Mouse (Mus musculus) urinary bladder, postnatal 4 days (tissue): Measurements from ENCODE around the gene Ninj1.

Source experiments
- DNase-seq, 2 experiments: peaks; one replicate each; pipeline ENCODE4 v3.0.0; 2021 to 2022; ENCODE audit warnings: low spot score in 2 of 2

Ninj1 gene

DNA sequence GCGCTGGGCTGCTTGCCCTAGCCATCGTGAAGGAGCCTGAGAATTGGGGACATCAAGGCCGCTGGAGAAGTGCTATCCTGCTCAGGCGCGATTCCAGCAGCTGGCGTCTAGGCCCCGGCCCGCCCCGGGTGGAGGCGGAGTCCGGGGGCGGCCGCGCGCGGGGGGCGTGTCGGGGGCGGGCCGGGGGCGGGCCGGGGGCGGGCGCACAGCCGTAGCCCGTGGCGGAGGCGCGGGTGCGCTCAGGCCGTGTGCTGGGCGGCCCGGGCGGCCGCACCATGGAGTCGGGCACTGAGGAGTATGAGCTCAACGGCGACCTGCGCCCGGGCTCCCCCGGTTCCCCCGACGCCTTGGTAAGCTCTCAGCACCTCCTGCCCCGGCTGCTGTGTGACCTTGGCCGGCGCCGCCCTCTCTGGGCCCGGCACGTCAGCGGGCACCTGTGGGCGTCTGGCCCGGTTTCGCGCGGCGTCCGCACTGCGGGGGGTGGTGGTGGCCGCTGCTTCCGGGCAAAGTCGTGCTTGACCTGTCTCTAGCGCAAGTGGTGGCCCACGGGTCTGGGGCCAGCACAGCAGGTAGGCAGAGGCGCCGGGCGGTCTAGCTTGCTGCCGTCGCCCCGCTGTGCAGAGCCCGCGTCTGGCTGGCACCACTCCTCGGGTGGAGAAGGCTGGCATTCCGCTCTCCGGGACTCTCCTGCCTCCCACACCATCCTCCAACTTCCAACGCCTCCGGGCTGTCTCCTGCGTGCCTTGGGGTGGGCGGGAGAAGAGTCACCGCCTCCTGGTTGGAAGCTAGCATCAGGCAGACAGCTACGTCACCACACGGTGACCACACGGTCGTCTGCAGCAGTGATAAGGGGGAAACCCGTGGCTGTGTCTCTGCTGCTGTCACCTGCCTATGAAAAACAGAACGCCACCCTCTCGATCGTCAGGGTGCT lies at the start of gene Ninj1:
Ninj1 (plus strand) TSS at position 198 of the 931 bp plus-strand sequence.
- peak; percentile 81 to 83 for DNase-seq

DNA sequence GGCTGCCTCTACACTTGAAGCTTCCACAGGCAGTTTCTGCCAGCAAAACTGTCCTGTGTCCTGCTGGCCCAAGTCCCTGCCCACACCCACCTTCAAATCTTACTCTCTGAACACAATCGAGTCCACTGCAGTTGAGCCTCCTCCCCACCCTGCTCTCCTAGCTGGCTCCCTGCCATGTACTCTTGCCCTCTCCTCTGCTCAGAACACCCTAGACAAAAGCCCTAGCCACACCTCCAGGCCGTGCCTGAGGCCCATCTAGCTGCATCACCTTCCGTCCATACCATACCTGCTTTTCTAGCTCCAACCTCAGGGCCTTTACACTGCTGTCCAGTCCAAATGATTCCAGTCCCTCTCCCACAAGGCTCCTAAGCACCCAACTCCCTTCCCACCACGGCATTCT lies 46.7 kb upstream of the Ninj1 start:
- DNase-seq: no peak

DNA sequence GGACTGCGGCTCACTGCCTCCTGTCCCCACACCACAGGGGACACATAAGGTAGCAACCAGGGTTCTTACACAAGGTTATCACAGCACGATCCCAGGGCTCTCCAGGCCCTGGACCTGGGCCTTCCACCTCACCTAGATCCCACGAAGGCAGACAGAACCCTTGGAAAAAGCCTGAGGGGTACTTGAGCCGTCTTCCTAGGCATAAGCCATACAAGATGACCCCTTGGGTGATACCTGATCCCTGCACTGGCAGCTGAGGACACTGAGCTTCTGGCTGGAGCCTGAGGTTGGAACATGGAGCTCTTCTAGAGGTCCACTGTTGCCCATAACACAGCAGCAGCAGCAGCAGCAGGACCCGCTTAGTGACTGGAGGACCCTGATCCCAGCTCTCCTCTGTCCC lies 44.9 kb upstream of the Ninj1 start:
- no peak for DNase-seq

DNA sequence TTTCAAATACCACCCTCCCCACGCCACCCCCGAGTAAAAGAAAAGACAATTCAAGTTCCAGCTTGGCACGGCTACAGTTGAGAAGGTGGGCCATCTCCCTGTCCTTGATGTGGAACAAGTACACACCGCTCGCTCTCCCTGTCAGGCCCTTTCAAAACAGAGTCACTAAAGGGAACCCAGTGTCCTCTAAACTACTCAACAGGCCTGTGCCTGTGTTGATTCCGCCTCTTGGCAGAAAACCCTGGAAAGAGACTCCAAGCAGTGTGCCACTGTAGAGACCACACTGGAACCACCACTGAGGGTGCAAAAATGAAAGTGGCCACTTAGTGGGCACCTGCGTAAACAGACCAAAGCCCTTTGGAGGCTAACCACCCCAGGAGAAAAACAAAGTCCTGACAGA lies 44.0 kb upstream of the Ninj1 start:
- DNase-seq: no peak

DNA sequence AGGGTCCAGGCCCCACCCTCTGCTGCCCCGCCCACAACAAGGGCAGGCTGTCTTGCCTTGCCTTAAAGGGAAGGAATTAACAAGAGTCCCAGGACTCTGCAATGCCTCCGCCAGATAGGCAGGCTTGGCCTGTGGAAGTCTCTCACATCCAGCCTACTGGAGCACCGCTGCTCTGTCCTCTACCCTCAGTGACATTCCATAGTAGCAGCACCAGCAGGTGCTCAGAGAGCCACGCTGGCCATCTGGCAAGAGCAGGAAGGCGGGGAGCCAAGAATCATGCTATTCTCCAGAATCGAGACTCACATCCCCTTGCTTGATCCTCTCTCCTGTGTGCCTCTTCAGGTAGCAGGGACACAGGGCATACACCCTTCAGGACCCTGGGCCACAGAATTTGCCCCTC lies 42.8 kb upstream of the Ninj1 start:
- no peak for DNase-seq

DNA sequence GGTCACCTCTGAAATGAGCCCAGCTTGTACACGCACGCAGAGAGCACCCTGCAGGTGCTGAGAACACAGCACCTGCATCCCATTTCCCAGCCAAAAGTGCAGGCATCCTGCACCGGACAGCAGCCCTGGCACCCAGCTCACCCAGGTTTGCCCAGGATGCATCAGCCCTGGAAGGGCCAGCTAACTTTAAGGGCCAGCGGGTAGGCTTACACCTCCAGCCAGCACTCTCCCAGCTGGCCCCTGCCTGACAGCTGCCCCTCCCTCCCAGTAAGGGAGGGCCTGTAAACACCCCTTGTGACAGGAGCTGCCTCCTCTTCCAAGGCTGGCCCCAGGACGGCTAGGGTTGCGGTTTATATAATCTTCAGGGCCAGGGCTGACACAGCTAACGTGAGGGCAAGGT lies 41.9 kb upstream of the Ninj1 start:
- no peak for DNase-seq

DNA sequence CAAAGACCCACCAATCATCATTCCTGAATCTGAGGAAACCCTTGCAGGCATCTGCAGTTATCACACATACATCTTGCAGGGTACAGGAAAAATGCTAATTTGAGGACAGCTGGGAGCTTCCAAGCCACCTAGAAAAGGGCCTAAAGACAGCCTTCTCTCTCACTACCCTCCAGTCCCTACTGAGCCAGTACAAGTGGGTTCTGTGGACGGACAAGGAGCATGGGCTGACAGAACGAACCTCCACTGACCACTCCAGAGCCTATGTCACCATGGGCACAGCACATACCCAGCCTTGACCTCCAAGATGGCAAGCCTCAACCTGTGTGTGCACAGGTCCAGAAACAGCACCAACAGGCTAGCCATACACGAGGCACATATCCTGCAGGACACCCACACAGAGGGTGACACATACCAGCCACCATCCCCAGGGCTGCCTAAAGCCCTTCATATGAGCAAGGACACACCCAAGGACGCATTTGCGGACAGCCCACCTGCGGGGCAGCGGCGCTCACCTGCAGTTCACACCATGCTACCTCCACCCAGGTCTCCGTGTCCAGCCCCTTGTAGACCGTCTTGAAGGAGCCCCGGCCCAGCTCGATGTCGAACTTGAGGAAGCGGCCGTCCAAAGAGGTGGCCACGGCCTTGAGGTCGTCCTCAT lies 41.1 kb upstream of the Ninj1 start:
- no peak for DNase-seq

DNA sequence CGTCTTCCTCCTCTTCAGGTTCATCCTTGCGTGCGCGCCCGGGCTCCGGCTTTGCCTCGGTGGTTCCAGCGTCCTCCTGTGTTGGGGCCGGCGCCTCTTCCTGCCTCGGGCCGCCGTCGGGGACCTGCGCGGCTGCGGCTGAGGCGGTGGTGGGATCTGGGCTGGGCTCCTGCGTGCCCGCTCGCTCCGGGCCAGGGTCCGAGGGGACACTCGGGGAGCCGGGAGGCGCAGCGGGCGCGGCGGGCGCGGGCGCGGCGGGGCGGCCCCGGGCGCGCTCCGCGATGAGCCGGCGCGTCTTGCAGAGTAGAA lies 40.6 kb upstream of the Ninj1 start:
- no peak for DNase-seq

DNA sequence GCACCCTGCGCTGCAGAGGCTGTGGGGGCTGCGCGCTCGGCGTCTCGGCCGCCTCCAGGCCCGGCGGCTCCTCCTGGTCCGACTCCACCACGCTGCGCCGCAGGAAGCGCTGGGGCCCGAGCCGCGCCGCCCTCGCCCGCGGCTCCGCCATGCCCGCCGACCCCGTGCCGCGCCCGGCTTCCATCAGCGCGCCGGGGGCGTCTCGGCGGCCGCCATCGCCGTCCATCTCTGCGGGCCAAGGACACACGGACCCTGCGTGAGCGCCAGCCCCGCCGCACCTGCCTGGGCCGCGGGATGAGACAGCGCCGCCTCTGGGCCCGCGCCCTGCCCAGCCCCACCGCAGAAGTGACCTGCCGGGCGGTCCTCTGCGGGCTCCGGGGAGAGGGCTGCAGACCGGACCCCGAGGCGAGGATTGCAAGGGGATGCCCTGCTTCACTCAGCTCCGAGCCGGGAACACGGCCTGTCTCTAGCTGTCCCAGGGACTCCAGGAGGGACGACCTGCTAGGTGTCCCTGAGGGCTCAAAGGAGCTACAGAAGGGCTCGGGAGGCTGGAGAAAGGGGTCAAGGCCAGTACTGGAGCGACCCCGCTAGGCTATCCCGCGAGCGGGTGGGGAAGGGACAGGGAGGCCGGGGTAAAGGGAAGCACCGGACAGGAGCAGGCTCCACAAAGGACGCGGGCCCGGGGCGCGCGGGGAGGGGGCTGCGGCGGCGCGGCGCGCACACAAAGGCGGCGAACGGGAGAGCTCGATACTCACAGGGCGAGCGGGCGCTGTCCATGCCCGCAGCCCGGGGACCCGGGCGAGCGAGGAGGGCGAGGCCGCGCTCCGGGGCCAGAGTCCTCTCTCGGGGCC lies 40.1 kb upstream of the Ninj1 start:
- peak in 1 of 2 experiments; percentile 27 for DNase-seq

DNA sequence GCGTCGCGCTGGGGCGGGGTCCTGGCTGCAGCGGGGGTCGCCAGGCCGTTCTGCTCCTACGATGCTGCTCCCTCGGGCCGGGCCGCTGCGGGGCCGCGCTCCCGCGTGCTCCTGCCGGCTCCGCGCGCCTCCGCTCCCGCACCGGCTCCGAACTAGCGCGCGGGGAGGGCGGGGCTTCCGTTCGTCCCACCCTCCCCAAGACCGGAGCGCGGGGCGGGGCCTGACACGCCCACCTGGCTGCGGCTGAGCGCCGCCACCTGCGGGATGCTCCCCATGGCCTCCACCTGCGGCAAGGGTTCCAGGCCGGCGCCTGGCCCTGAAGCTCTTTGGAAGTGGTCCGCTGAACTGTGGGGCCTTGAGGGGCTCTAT lies 39.4 kb upstream of the Ninj1 start, which contains the start of gene Wnk2:
Wnk2 (minus strand) TSS at position 157 of the 369 bp plus-strand sequence.
- peak; percentile 48 to 68 for DNase-seq

DNA sequence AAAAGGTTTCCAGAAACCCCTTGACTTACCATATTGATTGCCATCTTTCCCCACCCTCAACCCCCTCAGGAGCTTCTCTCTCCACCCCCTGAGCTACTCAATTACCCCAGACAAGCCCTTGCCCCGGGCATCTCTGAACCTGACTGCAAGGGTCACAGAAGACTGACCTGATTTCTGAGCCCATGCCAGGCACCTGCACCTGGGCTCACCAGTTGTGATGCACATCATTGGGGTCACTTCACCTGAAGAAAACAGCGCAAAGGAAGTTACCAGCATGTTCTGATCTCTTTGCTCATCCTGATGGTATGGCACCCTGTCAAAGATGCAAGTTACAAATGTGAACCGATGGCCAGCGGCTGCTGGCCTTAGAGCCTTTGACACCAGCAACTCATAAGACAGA lies 38.6 kb upstream of the Ninj1 start:
- DNase-seq: no peak

DNA sequence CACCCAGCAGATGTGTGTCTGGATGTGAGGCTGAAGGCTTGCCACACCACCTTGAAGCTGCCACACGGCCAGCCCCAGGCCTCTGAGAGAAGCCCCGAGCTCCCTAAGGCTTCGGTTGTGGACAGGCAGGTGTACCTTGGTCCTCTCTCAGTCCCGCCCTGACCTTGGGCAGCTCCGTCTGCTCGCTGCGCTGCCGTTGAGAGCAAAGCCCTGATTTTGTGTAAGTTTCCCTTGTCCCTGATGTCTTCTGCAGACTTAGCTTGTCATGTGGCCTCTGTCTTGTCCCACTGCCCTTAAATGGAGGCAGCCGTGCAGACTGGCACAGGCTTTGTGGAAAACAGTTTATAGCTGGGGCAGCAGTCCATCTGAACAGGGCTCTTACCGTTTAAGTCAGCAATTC lies 33.3 kb upstream of the Ninj1 start:
- DNase-seq: no peak

DNA sequence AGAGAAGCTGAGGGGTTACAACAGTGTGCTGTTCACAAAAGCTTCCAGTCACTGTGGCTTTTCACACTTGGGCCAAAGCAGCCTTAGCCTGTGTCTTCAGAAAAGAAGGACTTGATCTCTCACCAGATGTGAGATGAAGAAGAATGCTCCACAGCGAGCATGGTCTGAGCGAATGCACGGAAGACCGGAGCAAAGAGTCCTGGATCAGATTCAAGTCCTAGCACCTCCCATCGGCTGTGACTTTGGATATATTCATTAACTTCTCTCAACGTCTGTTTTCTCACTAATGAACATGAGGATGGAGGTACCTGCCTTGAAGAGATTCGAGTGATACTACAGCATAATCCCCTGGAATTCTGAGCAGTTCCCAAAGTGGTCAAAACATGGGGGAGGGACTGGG lies 32.7 kb upstream of the Ninj1 start:
- DNase-seq: no peak

DNA sequence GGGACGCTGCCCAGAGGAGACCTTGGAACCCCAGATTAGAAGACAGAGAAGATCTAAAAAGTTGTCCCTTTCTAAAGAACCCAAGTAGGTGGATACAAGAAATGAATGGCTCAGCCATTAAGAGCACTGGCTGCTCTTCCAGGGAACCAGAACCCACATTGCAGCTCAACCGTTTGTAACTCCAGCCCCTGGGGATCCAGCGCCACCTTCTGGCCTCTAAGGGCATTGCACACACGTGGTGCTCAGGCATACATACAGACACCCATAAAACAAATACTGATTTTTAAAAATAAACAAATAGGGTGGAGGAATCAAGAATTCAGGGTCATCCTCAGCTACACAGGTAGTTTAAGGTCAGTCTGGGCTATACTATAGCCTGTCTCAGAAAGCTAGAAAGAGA lies 30.6 kb upstream of the Ninj1 start:
- no peak for DNase-seq

DNA sequence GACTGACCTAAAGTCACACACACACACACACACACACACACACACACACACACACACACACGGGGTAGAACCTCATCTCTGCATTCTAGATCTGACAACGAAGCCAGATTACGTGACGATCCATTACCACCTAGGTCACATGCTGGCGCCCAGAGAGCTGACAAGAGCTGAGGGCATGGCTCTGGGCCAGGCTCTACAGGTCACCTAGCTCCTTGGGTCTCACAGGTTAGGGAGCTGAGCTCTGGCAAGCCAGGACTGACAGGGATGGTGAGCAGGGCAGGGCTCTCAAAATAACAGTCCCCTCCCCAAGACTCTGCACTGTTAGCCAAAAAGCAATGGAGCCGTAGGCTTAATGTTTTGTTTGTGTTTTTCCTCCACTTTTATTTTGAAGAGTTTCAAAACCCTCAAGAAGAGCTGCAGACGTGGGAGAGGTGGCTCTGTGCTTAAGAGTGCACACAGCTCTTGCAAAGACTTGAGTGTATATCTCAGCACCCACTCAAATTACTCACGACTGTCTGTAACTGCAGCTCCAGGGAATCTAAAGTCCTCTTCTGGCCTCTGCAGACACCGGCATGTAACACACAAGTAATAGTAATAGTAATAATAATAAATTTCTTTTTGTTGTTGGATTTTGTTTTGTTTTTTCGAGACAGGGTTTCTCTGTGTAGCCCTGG lies 29.1 kb upstream of the Ninj1 start:
- DNase-seq: no peak

DNA sequence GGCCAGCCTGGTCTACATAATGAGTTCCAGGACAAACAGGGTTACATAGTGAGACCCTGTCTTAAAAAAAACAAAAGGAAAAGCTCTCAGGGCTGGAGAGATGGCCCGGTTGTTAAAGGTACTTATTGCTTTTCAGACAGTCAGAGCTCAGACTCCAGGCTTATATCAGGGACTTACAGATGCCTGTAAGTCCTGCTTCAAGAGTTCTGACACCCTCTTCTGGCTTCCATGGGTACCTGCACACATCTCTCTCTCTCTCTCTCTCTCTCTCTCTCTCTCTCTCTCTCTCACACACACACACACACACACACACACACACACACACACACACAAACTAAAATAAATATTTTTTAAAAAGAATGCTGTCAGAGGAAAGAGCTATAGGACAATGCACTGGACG lies 26.0 kb upstream of the Ninj1 start:
- DNase-seq: no peak

DNA sequence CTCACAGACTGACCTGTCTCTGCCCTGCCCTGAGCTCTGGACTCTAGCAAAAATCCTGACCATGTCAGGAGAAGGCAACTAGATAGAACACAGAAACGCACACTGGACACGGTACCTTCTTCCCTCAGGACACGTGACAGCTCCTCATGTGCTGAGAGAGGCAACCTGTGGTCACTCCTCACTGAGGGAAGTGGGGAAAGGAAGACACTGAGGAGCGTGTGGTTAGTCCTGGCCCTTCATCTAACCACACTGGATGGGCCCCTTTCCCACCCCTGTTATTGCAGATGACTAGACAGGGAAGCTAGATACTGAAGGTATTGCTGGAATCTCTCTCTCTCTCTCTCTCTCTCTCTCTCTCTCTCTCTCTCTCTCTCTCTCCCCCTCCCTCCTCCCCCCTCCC lies 24.6 kb upstream of the Ninj1 start:
- DNase-seq: no peak

DNA sequence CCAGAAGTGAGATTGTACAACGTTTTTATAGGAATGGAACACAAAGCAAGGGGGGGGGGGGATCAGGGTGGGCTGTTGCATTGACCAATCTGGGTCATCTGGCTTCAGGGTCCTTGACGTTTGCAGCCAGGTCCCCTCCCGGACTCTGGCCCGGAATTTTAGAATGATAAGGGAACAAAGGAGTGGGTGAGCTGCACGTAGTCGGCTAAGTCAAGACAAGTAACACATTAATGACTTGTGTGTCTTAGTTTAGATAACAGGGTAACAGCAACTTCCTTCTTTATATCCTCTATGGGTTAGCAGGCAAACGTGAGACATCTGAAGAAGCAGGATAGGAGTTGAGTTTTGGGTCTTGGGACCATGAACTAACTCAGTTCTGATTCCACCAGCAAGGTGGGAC lies 23.6 kb upstream of the Ninj1 start:
- DNase-seq: no peak

DNA sequence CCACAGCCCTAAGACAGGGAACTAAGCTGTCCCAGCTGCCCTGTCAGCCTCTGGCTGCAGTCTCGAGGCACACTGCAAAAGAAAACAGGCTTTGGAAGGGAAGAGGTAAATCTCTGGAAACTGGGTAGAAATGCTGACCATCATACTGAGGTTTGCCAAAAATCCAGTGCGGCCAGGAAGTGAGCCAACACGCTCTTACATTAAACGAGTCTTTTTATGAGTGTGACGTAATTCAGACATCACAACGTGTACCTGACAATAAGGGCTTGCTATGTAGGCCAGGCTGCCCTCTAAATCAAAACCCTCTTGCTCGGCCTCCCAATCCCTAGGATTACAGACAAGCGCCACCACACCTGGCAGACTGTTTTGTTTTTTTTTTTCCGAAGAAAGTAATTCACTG lies 20.2 kb upstream of the Ninj1 start:
- no peak for DNase-seq

DNA sequence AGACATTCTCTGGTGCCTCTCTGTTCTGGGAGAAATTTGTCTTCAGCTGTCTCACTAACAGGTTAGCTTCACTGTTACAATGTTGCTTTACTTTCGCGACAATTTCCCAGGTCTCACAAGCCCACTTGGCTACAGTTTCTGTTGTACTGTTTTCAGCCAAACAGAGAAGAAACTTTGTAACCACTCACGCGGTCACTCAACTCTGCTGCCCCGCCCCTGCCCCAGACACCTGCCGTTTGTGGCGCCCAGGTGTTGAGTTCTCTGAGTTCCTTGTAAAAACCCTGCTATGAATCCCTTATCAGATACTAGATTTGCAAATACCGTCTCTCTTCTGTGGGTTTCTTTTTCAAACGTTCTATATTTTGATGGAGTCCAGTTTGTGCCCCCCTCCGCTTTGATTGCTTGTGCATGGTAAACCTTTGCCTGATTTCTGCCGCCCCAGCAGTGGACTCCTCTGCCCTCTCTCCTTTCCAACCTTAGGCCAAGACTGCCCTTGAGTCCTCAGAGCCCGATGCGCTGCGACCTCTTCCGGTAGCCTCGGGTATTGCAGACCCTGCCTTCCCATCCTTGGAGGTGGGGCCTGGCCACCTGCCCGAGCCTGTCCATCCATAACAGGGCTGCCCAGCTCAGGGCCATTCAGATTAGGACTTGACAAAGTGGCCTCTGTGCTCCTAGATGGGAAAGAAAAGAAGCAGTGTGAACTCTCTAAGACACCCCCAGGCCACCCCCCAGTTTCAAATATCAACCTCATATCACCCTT lies 17.7 kb upstream of the Ninj1 start:
- DNase-seq: peak; percentile 84 to 95

DNA sequence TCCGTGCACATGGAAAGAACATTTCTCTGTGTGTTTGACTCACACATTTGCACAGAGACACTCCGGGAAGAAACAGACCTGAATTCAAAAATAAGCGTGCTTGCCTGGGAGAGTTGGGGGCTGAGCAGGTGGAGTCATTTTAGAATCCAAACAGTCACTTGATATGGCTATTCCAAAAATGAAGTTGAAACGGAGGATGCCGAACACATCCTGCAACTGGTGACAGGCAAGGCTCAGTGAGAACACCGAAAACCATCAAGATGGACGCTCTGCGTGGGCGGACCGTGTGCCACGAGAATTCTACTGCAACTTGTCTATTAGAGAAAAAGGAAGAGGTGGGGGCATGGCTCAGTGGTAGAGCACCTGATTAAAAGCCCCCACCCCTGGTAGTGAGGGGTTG lies 16.7 kb upstream of the Ninj1 start:
- DNase-seq: no peak
